Mouse (Mus musculus) megakaryocyte, embryonic 14.5 days (primary cell): ENCODE measurements at regions not wholly inside any gene's neighbourhood (a gene's known extent, or its start where the extent isn't known, plus 50 kb on each side); places are given as distances from the start of the nearest gene placed in this dataset.
"Not testable (repeated sequence)": the region's sequence is repeated elsewhere in the genome, so short reads cannot be mapped to it uniquely, and the experiment has no call there.

Experiments used
- H3K27me3 ChIP-seq: replicated peaks from 2 replicates; pipeline ENCODE3; 2012; ENCODE audit warnings: inconsistent platforms
- H3K36me3 ChIP-seq: replicated peaks from 2 replicates; pipeline ENCODE3; 2012; ENCODE audit warnings: low read length, inconsistent platforms, mixed read lengths
- H3K4me1 ChIP-seq: 2 replicates; pipeline ENCODE4 v1.6.1; 2012; ENCODE audit warnings: inconsistent platforms
- H3K4me3 ChIP-seq: replicated peaks from 2 replicates; pipeline ENCODE3; 2012; ENCODE audit warnings: moderate library complexity, mild to moderate bottlenecking, inconsistent platforms
- H3K9me3 ChIP-seq: 2 replicates; pipeline ENCODE4 v1.6.1; 2012; ENCODE audit warnings: inconsistent platforms
- FLI1 ChIP-seq: IDR thresholded peaks from 2 replicates; pipeline ENCODE4 v1.6.1; 2012; ENCODE audit warnings: low read length, inconsistent platforms, mixed read lengths
- GATA1 ChIP-seq: IDR thresholded peaks from 3 replicates; pipeline ENCODE4 v1.6.1; 2012; ENCODE audit warnings: mixed read lengths, low read length, inconsistent platforms, borderline replicate concordance

- Histone ChIP-seq H3K4me1 (peaks cover 4% of the 10 kb centered on the region; the same call in 1 of the 2 replicates), H3K9me3 (peaks cover 7% of the 10 kb centered on the region; the same call in 1 of the 2 replicates), H3K27me3 (peaks cover 2% of the 10 kb centered on the region), H3K4me3 (no peak overlapping the region), H3K36me3 (no peaks in the 10 kb centered on the region)
- TF ChIP-seq FLI1 (no peak), GATA1 (no peak)
Observed at GRCm38 (mm10) chr6:37773294-37773693, 97.3 kb upstream of the Trim24 start.

GRCm38 (mm10) chr6:37775151-37775550 lies 95.5 kb upstream of the Trim24 start:
- no peak overlapping the region for H3K4me3 ChIP-seq
- peaks cover 2% of the 10 kb centered on the region for H3K27me3 ChIP-seq
- no peaks in the 10 kb centered on the region for H3K36me3 ChIP-seq
- no peak for TF ChIP-seq FLI1
- TF ChIP-seq GATA1 = no peak
- peaks cover 7% of the 10 kb centered on the region; the same call in 1 of the 2 replicates for H3K9me3 ChIP-seq
- peaks cover 7% of the 10 kb centered on the region; the same call in 1 of the 2 replicates for H3K4me1 ChIP-seq

- Histone ChIP-seq H3K27me3 (no peaks in the 10 kb centered on the region), H3K9me3 (peaks cover 20% of the 10 kb centered on the region), H3K4me1 (0 out of 2 replicates have a peak, but pooled peaks cover 3% of the 10 kb centered on the region), H3K4me3 (no peak overlapping the region), H3K36me3 (no peaks in the 10 kb centered on the region)
- TF ChIP-seq GATA1 (no peak), FLI1 (no peak)
Observed at GRCm38 (mm10) chr6:37779893-37780292, 90.7 kb upstream of the Trim24 start.

- no peaks in the 10 kb centered on the region for H3K27me3 ChIP-seq
- peaks cover 7% of the 10 kb centered on the region for H3K4me1 ChIP-seq
- H3K4me3 ChIP-seq = no peak overlapping the region
- no peaks in the 10 kb centered on the region for H3K36me3 ChIP-seq
- peaks cover 24% of the 10 kb centered on the region for H3K9me3 ChIP-seq
- TF ChIP-seq GATA1 (no peak), FLI1 (no peak)
Observed at GRCm38 (mm10) chr6:37781894-37782293, 88.7 kb upstream of the Trim24 start.

GRCm38 (mm10) chr6:37785280-37785679 lies 85.3 kb upstream of the Trim24 start:
- H3K4me1 ChIP-seq, H3K36me3 ChIP-seq, H3K27me3 ChIP-seq, H3K4me3 ChIP-seq: not testable (repeated sequence)
- peaks cover 32% of the 10 kb centered on the region for H3K9me3 ChIP-seq

GRCm38 (mm10) chr6:37785741-37786140 lies 84.9 kb upstream of the Trim24 start:
- Histone ChIP-seq H3K36me3 (no peaks in the 10 kb centered on the region), H3K4me1 (peaks cover 4% of the 10 kb centered on the region), H3K27me3 (no peaks in the 10 kb centered on the region), H3K4me3 (no peak overlapping the region), H3K9me3 (peaks cover 32% of the 10 kb centered on the region)
- TF ChIP-seq FLI1 = no peak
- no peak for TF ChIP-seq GATA1

- not testable (repeated sequence) for H3K36me3 ChIP-seq, H3K4me3 ChIP-seq, H3K27me3 ChIP-seq, H3K4me1 ChIP-seq
- H3K9me3 ChIP-seq = peaks cover 34% of the 10 kb centered on the region
Observed at GRCm38 (mm10) chr6:37787858-37788257, 82.8 kb upstream of the Trim24 start.

GRCm38 (mm10) chr6:37790878-37791277 lies 79.7 kb upstream of the Trim24 start:
- peaks cover 3% of the 10 kb centered on the region; the same call in 1 of the 2 replicates for H3K4me1 ChIP-seq
- no peaks in the 10 kb centered on the region for H3K27me3 ChIP-seq
- no peaks in the 10 kb centered on the region for H3K36me3 ChIP-seq
- H3K4me3 ChIP-seq = no peak overlapping the region
- H3K9me3 ChIP-seq = peaks cover 26% of the 10 kb centered on the region
- no peak for TF ChIP-seq GATA1
- TF ChIP-seq FLI1 = no peak

- TF ChIP-seq FLI1 (no peak), GATA1 (no peak)
- Histone ChIP-seq H3K4me1 (peaks cover 3% of the 10 kb centered on the region; the same call in 1 of the 2 replicates), H3K9me3 (peaks cover 40% of the 10 kb centered on the region), H3K4me3 (no peak overlapping the region), H3K27me3 (no peaks in the 10 kb centered on the region), H3K36me3 (no peaks in the 10 kb centered on the region)
Observed at GRCm38 (mm10) chr6:37794211-37794610, 76.4 kb upstream of the Trim24 start.

- H3K9me3 ChIP-seq = peaks cover 44% of the 10 kb centered on the region
- H3K36me3 ChIP-seq = no peaks in the 10 kb centered on the region
- no peaks in the 10 kb centered on the region for H3K27me3 ChIP-seq
- no peak for TF ChIP-seq FLI1
- TF ChIP-seq GATA1 = no peak
- H3K4me1 ChIP-seq = peaks cover 3% of the 10 kb centered on the region; the same call in 1 of the 2 replicates
- no peak overlapping the region for H3K4me3 ChIP-seq
Observed at GRCm38 (mm10) chr6:37795001-37795400, 75.6 kb upstream of the Trim24 start.

- peaks cover 48% of the 10 kb centered on the region for H3K9me3 ChIP-seq
- H3K4me1 ChIP-seq = no peaks in the 10 kb centered on the region
- no peaks in the 10 kb centered on the region for H3K27me3 ChIP-seq
- no peak overlapping the region for H3K4me3 ChIP-seq
- no peaks in the 10 kb centered on the region for H3K36me3 ChIP-seq
- TF ChIP-seq FLI1 = no peak
- no peak for TF ChIP-seq GATA1
Observed at GRCm38 (mm10) chr6:37803231-37803630, 67.4 kb upstream of the Trim24 start.

GRCm38 (mm10) chr6:37805896-37806295 lies 64.7 kb upstream of the Trim24 start:
- H3K9me3 ChIP-seq = peaks cover 23% of the 10 kb centered on the region
- H3K27me3 ChIP-seq, H3K4me3 ChIP-seq, H3K4me1 ChIP-seq, H3K36me3 ChIP-seq: not testable (repeated sequence)

GRCm38 (mm10) chr6:37806529-37807191 lies 64.0 kb upstream of the Trim24 start:
- not testable (repeated sequence) for H3K27me3 ChIP-seq, H3K36me3 ChIP-seq, H3K4me3 ChIP-seq, H3K4me1 ChIP-seq
- H3K9me3 ChIP-seq = peaks cover 17% of the 10 kb centered on the region; the same call in 1 of the 2 replicates

GRCm38 (mm10) chr6:37815218-37815617 lies 55.4 kb upstream of the Trim24 start:
- not testable (repeated sequence) for H3K4me3 ChIP-seq, H3K9me3 ChIP-seq, H3K27me3 ChIP-seq, H3K36me3 ChIP-seq, H3K4me1 ChIP-seq
